Mouse (Mus musculus): ENCODE measurements around the gene Fbxo30. TPM values are rescaled to one million over a fixed set of nuclear protein-coding genes. Genes with fewer than 3 reads are reported as not detected.
"Not testable (repeated sequence)": the region's sequence is repeated elsewhere in the genome, so short reads cannot be mapped to it uniquely, and the experiment has no call there.

Fbxo30 gene
- polyA plus RNA-seq, 1 experiment from 2014 or later: 19.5 TPM

- Histone ChIP-seq H3K27me3 (ENCODE audit: insufficient read depth, low read length) (no peaks in the 10 kb centered on the region), H3K4me1 (ENCODE audit: insufficient read depth) (no peaks in the 10 kb centered on the region), H3K36me3 (replicated peaks; ENCODE audit: insufficient read depth, low read length) (no peaks in the 10 kb centered on the region), H3K9ac (replicated peaks) (no peak overlapping the region), H3K4me3 (ENCODE audit: low read depth, low read length) (no peak overlapping the region), H3K9me3 (ENCODE audit: low read length) (no peaks in the 10 kb centered on the region), H3K4me2 (ENCODE audit: low read depth, low read length) (no peak overlapping the region), H3K27ac (ENCODE audit: low read depth) (no peak overlapping the region)
- no peak for TF ChIP-seq EP300 (IDR thresholded peaks at IDR 0.05; ENCODE audit: low read depth)
- TF ChIP-seq CTCF (IDR thresholded peaks at IDR 0.05; ENCODE audit: low read depth): no peak
- DNase-seq (no peak), ATAC-seq (no peak)
These were observed 21.0 kb upstream of the Fbxo30 start for GRCm38 (mm10) chr10:11260119-11260518.

DNA sequence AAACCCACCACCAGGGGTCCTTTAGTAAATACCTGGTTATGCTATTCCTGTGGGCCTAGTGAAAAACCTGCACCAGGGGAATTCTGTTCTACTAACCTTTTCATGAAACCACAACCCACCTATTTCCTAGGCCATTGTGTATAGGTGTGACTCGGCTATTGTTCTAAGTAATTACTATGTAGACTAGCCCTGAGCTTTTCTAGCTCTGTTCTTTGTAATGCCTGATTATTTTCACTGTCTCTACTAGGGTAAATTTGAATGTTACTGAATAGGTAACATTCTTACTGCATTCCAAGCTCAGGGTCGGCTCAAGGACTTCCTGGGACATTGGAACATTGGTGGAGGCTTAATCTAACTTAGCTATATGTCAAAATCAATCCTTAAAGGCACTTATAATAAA is 18.8 kb upstream of the Fbxo30 start:
- 74% methylated on average over 2 of the region's 2 CpGs for WGBS (ENCODE audit: insufficient replicate concordance)
- H3K36me3 ChIP-seq (replicated peaks; ENCODE audit: insufficient read depth, low read length); H3K27me3 ChIP-seq (ENCODE audit: insufficient read depth, low read length); H3K27ac ChIP-seq (ENCODE audit: low read depth); H3K9ac ChIP-seq (replicated peaks); H3K9me3 ChIP-seq (ENCODE audit: low read length); H3K4me3 ChIP-seq (ENCODE audit: low read depth, low read length); H3K4me2 ChIP-seq (ENCODE audit: low read depth, low read length); DNase-seq; H3K4me1 ChIP-seq (ENCODE audit: insufficient read depth); ATAC-seq: not testable (repeated sequence)

- H3K27me3 ChIP-seq (ENCODE audit: insufficient read depth, low read length); H3K27ac ChIP-seq (ENCODE audit: low read depth); H3K36me3 ChIP-seq (replicated peaks; ENCODE audit: insufficient read depth, low read length); H3K9ac ChIP-seq (replicated peaks); H3K4me2 ChIP-seq (ENCODE audit: low read depth, low read length); ATAC-seq; DNase-seq; H3K9me3 ChIP-seq (ENCODE audit: low read length); H3K4me1 ChIP-seq (ENCODE audit: insufficient read depth); H3K4me3 ChIP-seq (ENCODE audit: low read depth, low read length): not testable (repeated sequence)
- 81% methylated on average over 2 of the region's 2 CpGs for WGBS (ENCODE audit: insufficient replicate concordance)
These were observed 17.3 kb upstream of the Fbxo30 start for GRCm38 (mm10) chr10:11263795-11264194.

- H3K4me2 ChIP-seq (ENCODE audit: low read depth, low read length): no peak overlapping the region
- no peaks in the 10 kb centered on the region for H3K4me1 ChIP-seq (ENCODE audit: insufficient read depth)
- no peak for TF ChIP-seq EP300 (IDR thresholded peaks at IDR 0.05; ENCODE audit: low read depth)
- TF ChIP-seq CTCF (IDR thresholded peaks at IDR 0.05; ENCODE audit: low read depth): no peak
- H3K36me3 ChIP-seq (replicated peaks; ENCODE audit: insufficient read depth, low read length): no peaks in the 10 kb centered on the region
- H3K9ac ChIP-seq (replicated peaks): no peak overlapping the region
- no peak for ATAC-seq
- no peaks in the 10 kb centered on the region for H3K27me3 ChIP-seq (ENCODE audit: insufficient read depth, low read length)
- H3K27ac ChIP-seq (ENCODE audit: low read depth): no peak overlapping the region
- H3K4me3 ChIP-seq (ENCODE audit: low read depth, low read length): no peak overlapping the region
- DNase-seq: no peak
- no peaks in the 10 kb centered on the region for H3K9me3 ChIP-seq (ENCODE audit: low read length)
These were observed 12.0 kb upstream of the Fbxo30 start for GRCm38 (mm10) chr10:11269165-11269564.

GRCm38 (mm10) chr10:11274431-11274830 is 6.7 kb upstream of the Fbxo30 start:
- Histone ChIP-seq H3K4me3 (ENCODE audit: low read depth, low read length) (no peak overlapping the region), H3K9me3 (ENCODE audit: low read length) (no peaks in the 10 kb centered on the region), H3K4me2 (ENCODE audit: low read depth, low read length) (no peak overlapping the region), H3K9ac (replicated peaks) (no peak overlapping the region), H3K27ac (ENCODE audit: low read depth) (no peak overlapping the region), H3K27me3 (ENCODE audit: insufficient read depth, low read length) (no peaks in the 10 kb centered on the region), H3K36me3 (replicated peaks; ENCODE audit: insufficient read depth, low read length) (no peaks in the 10 kb centered on the region), H3K4me1 (ENCODE audit: insufficient read depth) (no peaks in the 10 kb centered on the region)
- DNase-seq (no peak), ATAC-seq (no peak)
- 74% methylated on average over 1 of the region's 1 CpGs for WGBS (ENCODE audit: insufficient replicate concordance)
- TF ChIP-seq CTCF (IDR thresholded peaks at IDR 0.05; ENCODE audit: low read depth) (no peak), EP300 (IDR thresholded peaks at IDR 0.05; ENCODE audit: low read depth) (no peak)

DNA sequence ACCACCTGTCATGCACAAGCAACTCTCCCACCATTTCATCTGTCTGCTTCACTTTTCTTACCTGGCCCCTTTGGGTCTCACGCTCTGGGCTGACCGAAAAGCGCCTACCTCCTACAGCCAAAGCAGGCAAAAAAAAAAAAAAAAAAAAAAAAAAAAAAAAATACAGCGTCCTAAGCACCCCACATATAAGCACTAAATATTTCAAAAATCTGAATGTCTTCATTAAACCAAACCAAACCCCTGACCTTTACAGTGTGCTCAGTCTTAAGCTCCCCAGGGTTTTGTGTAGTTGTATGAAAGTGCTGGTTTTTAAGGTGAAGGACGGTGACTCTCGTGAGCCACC is 924 bp upstream of the Fbxo30 start:
- ATAC-seq: no peak
- H3K27ac ChIP-seq (ENCODE audit: low read depth): peak overlapping the region; percentile 98

GRCm38 (mm10) chr10:11281498-11282305 is 572 bp downstream of the Fbxo30 start:
- Histone ChIP-seq H3K36me3 (replicated peaks; ENCODE audit: insufficient read depth, low read length) (no peaks in the 10 kb centered on the region), H3K4me1 (ENCODE audit: insufficient read depth) (peaks cover 5% of the 10 kb centered on the region; the same call in 1 of the 2 replicates), H3K9me3 (ENCODE audit: low read length) (no peaks in the 10 kb centered on the region), H3K27me3 (ENCODE audit: insufficient read depth, low read length) (no peaks in the 10 kb centered on the region), H3K9ac (replicated peaks) (peak overlapping the region; percentile 96), H3K4me3 (ENCODE audit: low read depth, low read length) (peak overlapping the region; percentile 89), H3K27ac (ENCODE audit: low read depth) (peak overlapping the region; percentile 98), H3K4me2 (ENCODE audit: low read depth, low read length) (peak overlapping the region; percentile 88)
- DNase-seq (peak; percentile 61), ATAC-seq (peak; percentile 45)
- TF ChIP-seq EP300 (IDR thresholded peaks at IDR 0.05; ENCODE audit: low read depth) (no peak), CTCF (IDR thresholded peaks at IDR 0.05; ENCODE audit: low read depth) (no peak)
- under 1% methylated on average over 48 of the region's 68 CpGs for WGBS (ENCODE audit: insufficient replicate concordance)

More for the DNA sequence above, 924 bp upstream of the Fbxo30 start:
- DNase-seq: no peak
- H3K4me3 ChIP-seq (ENCODE audit: low read depth, low read length): peak overlapping the region; percentile 89
- H3K4me2 ChIP-seq (ENCODE audit: low read depth, low read length): peak overlapping the region; percentile 88
- no peaks in the 10 kb centered on the region for H3K36me3 ChIP-seq (replicated peaks; ENCODE audit: insufficient read depth, low read length)
- H3K9ac ChIP-seq (replicated peaks): peak overlapping the region; percentile 96
- H3K4me1 ChIP-seq (ENCODE audit: insufficient read depth): peaks cover 5% of the 10 kb centered on the region; the same call in 1 of the 2 replicates
- no peaks in the 10 kb centered on the region for H3K27me3 ChIP-seq (ENCODE audit: insufficient read depth, low read length)
- 12% methylated on average over 6 of the region's 6 CpGs for WGBS (ENCODE audit: insufficient replicate concordance)
- H3K9me3 ChIP-seq (ENCODE audit: low read length): no peaks in the 10 kb centered on the region
- TF ChIP-seq CTCF (IDR thresholded peaks at IDR 0.05; ENCODE audit: low read depth): no peak
- TF ChIP-seq EP300 (IDR thresholded peaks at IDR 0.05; ENCODE audit: low read depth): no peak
